Mouse (Mus musculus): ENCODE measurements around the gene Casp2. TPM values are rescaled to one million over a fixed set of nuclear protein-coding genes. Genes with fewer than 3 reads are reported as not detected.

Gene Casp2
- polyA plus RNA-seq, 1 experiment from 2014 or later, result 71.4 TPM

- Histone ChIP-seq H3K4me3 (ENCODE audit: low read length) (no peak overlapping the region), H3K27ac (ENCODE audit: low read length) (no peak overlapping the region), H3K9me3 (ENCODE audit: control insufficient read depth, low read length) (no peaks in the 10 kb centered on the region), H3K4me1 (replicated peaks; ENCODE audit: control insufficient read depth, insufficient read depth, low read length) (no peaks in the 10 kb centered on the region), H3K27me3 (ENCODE audit: control insufficient read depth, insufficient read depth, low read depth, low read length) (no peaks in the 10 kb centered on the region), H3K9ac (ENCODE audit: low read length) (no peak overlapping the region), H3K36me3 (ENCODE audit: control insufficient read depth, insufficient read depth, low read length) (no peaks in the 10 kb centered on the region), H3K4me2 (ENCODE audit: low read depth, low read length) (no peak overlapping the region)
- 69% methylated on average over 3 of the region's 3 CpGs for WGBS
- no peak for ATAC-seq (ENCODE audit: low read depth)
These were observed 30.8 kb downstream of the Casp2 start for GRCm38 (mm10) chr6:42295549-42296094.

- no peaks in the 10 kb centered on the region for H3K27me3 ChIP-seq (ENCODE audit: control insufficient read depth, insufficient read depth, low read depth, low read length)
- no peak overlapping the region for H3K27ac ChIP-seq (ENCODE audit: low read length)
- H3K9ac ChIP-seq (ENCODE audit: low read length), result no peak overlapping the region
- H3K9me3 ChIP-seq (ENCODE audit: control insufficient read depth, low read length), result no peaks in the 10 kb centered on the region
- H3K4me3 ChIP-seq (ENCODE audit: low read length), result no peak overlapping the region
- no peak overlapping the region for H3K4me2 ChIP-seq (ENCODE audit: low read depth, low read length)
- WGBS, result 91% methylated on average over 5 of the region's 5 CpGs
- ATAC-seq (ENCODE audit: low read depth), result no peak
- no peaks in the 10 kb centered on the region for H3K4me1 ChIP-seq (replicated peaks; ENCODE audit: control insufficient read depth, insufficient read depth, low read length)
- no peaks in the 10 kb centered on the region for H3K36me3 ChIP-seq (ENCODE audit: control insufficient read depth, insufficient read depth, low read length)
These were observed 34.6 kb downstream of the Casp2 start for GRCm38 (mm10) chr6:42299362-42299761.

- ATAC-seq (ENCODE audit: low read depth), result no peak
- WGBS, result 44% methylated on average over 8 of the region's 8 CpGs
- H3K9me3 ChIP-seq (ENCODE audit: control insufficient read depth, low read length), result no peaks in the 10 kb centered on the region
- no peaks in the 10 kb centered on the region for H3K4me1 ChIP-seq (replicated peaks; ENCODE audit: control insufficient read depth, insufficient read depth, low read length)
- H3K36me3 ChIP-seq (ENCODE audit: control insufficient read depth, insufficient read depth, low read length), result no peaks in the 10 kb centered on the region
- H3K27me3 ChIP-seq (ENCODE audit: control insufficient read depth, insufficient read depth, low read depth, low read length), result no peaks in the 10 kb centered on the region
- no peak overlapping the region for H3K9ac ChIP-seq (ENCODE audit: low read length)
- no peak overlapping the region for H3K4me2 ChIP-seq (ENCODE audit: low read depth, low read length)
- no peak overlapping the region for H3K4me3 ChIP-seq (ENCODE audit: low read length)
- H3K27ac ChIP-seq (ENCODE audit: low read length), result no peak overlapping the region
These were observed 45.1 kb downstream of the Casp2 start for GRCm38 (mm10) chr6:42309816-42310378.

- Histone ChIP-seq H3K9ac (ENCODE audit: low read length) (no peak overlapping the region), H3K36me3 (ENCODE audit: control insufficient read depth, insufficient read depth, low read length) (no peaks in the 10 kb centered on the region), H3K27me3 (ENCODE audit: control insufficient read depth, insufficient read depth, low read depth, low read length) (no peaks in the 10 kb centered on the region), H3K4me3 (ENCODE audit: low read length) (no peak overlapping the region), H3K27ac (ENCODE audit: low read length) (no peak overlapping the region), H3K4me1 (replicated peaks; ENCODE audit: control insufficient read depth, insufficient read depth, low read length) (no peaks in the 10 kb centered on the region), H3K9me3 (ENCODE audit: control insufficient read depth, low read length) (no peaks in the 10 kb centered on the region), H3K4me2 (ENCODE audit: low read depth, low read length) (no peak overlapping the region)
- no peak for ATAC-seq (ENCODE audit: low read depth)
- WGBS, result 82% methylated on average over 2 of the region's 2 CpGs
These were observed 45.8 kb downstream of the Casp2 start for GRCm38 (mm10) chr6:42310427-42311053.

GRCm38 (mm10) chr6:42318293-42318692, 53.5 kb downstream of the Casp2 start:
- H3K9ac ChIP-seq (ENCODE audit: low read length), result no peak overlapping the region
- ATAC-seq (ENCODE audit: low read depth), result no peak

GRCm38 (mm10) chr6:42323371-42324066, 58.7 kb downstream of the Casp2 start:
- Histone ChIP-seq H3K4me1 (replicated peaks; ENCODE audit: control insufficient read depth, insufficient read depth, low read length) (peaks cover 10% of the 10 kb centered on the region), H3K27ac (ENCODE audit: low read length) (no peak overlapping the region), H3K4me2 (ENCODE audit: low read depth, low read length) (peak overlapping the region; percentile 99), H3K27me3 (ENCODE audit: control insufficient read depth, insufficient read depth, low read depth, low read length) (peaks cover 37% of the 10 kb centered on the region), H3K36me3 (ENCODE audit: control insufficient read depth, insufficient read depth, low read length) (no peaks in the 10 kb centered on the region), H3K4me3 (ENCODE audit: low read length) (peak overlapping the region; percentile 64), H3K9me3 (ENCODE audit: control insufficient read depth, low read length) (no peaks in the 10 kb centered on the region), H3K9ac (ENCODE audit: low read length) (no peak overlapping the region)
- WGBS, result 2% methylated on average over 28 of the region's 28 CpGs
- ATAC-seq (ENCODE audit: low read depth), result peak; percentile 1; the same call in 1 of the 2 replicates

More at GRCm38 (mm10) chr6:42318293-42318692, 53.5 kb downstream of the Casp2 start:
- no peak overlapping the region for H3K27ac ChIP-seq (ENCODE audit: low read length)
- H3K27me3 ChIP-seq (ENCODE audit: control insufficient read depth, insufficient read depth, low read depth, low read length), result peaks cover 19% of the 10 kb centered on the region
- no peak overlapping the region for H3K4me3 ChIP-seq (ENCODE audit: low read length)
- H3K36me3 ChIP-seq (ENCODE audit: control insufficient read depth, insufficient read depth, low read length), result no peaks in the 10 kb centered on the region
- 52% methylated on average over 4 of the region's 4 CpGs for WGBS
- H3K4me2 ChIP-seq (ENCODE audit: low read depth, low read length), result no peak overlapping the region
- no peaks in the 10 kb centered on the region for H3K9me3 ChIP-seq (ENCODE audit: control insufficient read depth, low read length)
- no peaks in the 10 kb centered on the region for H3K4me1 ChIP-seq (replicated peaks; ENCODE audit: control insufficient read depth, insufficient read depth, low read length)

- peak overlapping the region; percentile 64 for H3K9ac ChIP-seq (ENCODE audit: low read length)
These were observed 59.3 kb downstream of the Casp2 start for GRCm38 (mm10) chr6:42324067-42324481.

GRCm38 (mm10) chr6:42324482-42325267, 59.9 kb downstream of the Casp2 start, which contains the start of gene Fam131b:
Gene Fam131b, minus strand, starts transcription at chr6:42324643.
- peak; percentile 64 for ATAC-seq (ENCODE audit: low read depth)
- 0% methylated on average over 38 of the region's 68 CpGs for WGBS
- peak within 1 kb of the TSS; percentile 64 for H3K9ac ChIP-seq (ENCODE audit: low read length)

More at GRCm38 (mm10) chr6:42324067-42324481, 59.3 kb downstream of the Casp2 start:
- Histone ChIP-seq H3K27me3 (ENCODE audit: control insufficient read depth, insufficient read depth, low read depth, low read length) (peaks cover 37% of the 10 kb centered on the region), H3K4me2 (ENCODE audit: low read depth, low read length) (peak overlapping the region; percentile 99), H3K36me3 (ENCODE audit: control insufficient read depth, insufficient read depth, low read length) (no peaks in the 10 kb centered on the region), H3K4me3 (ENCODE audit: low read length) (peak overlapping the region; percentile 64), H3K4me1 (replicated peaks; ENCODE audit: control insufficient read depth, insufficient read depth, low read length) (peaks cover 10% of the 10 kb centered on the region), H3K9me3 (ENCODE audit: control insufficient read depth, low read length) (no peaks in the 10 kb centered on the region), H3K27ac (ENCODE audit: low read length) (no peak overlapping the region)
- WGBS, result 0% methylated on average over 18 of the region's 32 CpGs
- ATAC-seq (ENCODE audit: low read depth), result peak; percentile 56

More at GRCm38 (mm10) chr6:42324482-42325267, 59.9 kb downstream of the Casp2 start, which contains the start of gene Fam131b:
- Histone ChIP-seq H3K9me3 (ENCODE audit: control insufficient read depth, low read length) (no peaks in the 10 kb centered on the region), H3K4me2 (ENCODE audit: low read depth, low read length) (peak within 1 kb of the TSS; percentile 99), H3K27me3 (ENCODE audit: control insufficient read depth, insufficient read depth, low read depth, low read length) (peaks cover 37% of the 10 kb centered on the region), H3K4me1 (replicated peaks; ENCODE audit: control insufficient read depth, insufficient read depth, low read length) (peaks cover 10% of the 10 kb centered on the region), H3K36me3 (ENCODE audit: control insufficient read depth, insufficient read depth, low read length) (no peaks in the 10 kb centered on the region), H3K4me3 (ENCODE audit: low read length) (peak within 1 kb of the TSS; percentile 64), H3K27ac (ENCODE audit: low read length) (no peak within 1 kb of the TSS)

Data from lung, embryonic 16.5 days (tissue).